Mouse (Mus musculus): ENCODE measurements around the gene Srpk2.

DNA sequence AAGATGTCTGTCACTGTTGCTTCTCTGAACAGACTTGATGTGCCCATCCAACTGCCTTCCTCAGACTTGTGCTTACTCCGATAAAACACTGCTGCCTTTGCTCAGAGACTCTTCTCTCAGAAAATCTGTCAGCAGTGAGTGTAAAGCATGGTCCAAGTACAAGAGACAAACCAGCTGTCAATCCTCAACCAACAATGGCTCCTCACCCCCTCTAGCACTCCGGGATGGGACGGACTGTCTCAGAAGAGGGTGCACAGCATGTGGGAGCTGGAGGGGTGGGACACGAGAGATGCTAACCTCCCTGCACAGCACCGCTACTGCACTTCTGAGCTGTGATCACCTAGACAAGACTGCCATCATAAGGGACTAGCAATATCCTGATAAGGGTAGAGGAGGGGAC lies 26.4 kb downstream of the Srpk2 start:
- TF ChIP-seq POLR2A (IDR thresholded peaks at IDR 0.05; ENCODE audit: borderline replicate concordance, extremely low read depth, low read depth, low read length): no peak
- TF ChIP-seq CTCF (IDR thresholded peaks at IDR 0.05; ENCODE audit: insufficient read depth, low read length): no peak

Data from lung, adult 2 months (tissue).